In genomic region chr11:55533378-55533777, GRCm38 (mm10) we compare ENCODE assay signal across 8 mouse cellular contexts.
DNase-seq lines count a peak whose midpoint lies in the region; ATAC-seq and TF ChIP-seq lines count a peak whose summit lies in the region.

No protein-coding gene starts in this region.

- H3K4me1 ChIP-seq in forebrain, embryonic 16.5 days (replicated peaks; ENCODE audit: control insufficient read depth, insufficient read depth, low read length): peaks cover 10% of the 10 kb centered on the region

- H3K9ac ChIP-seq in forebrain, embryonic 16.5 days (replicated peaks; ENCODE audit: low read depth, low read length): no peak overlapping the region

- peak; percentile 7 to 51 for DNase-seq in heart, postnatal 14 days
- DNase-seq in heart, adult 8-10 months (ENCODE audit: low spot score): no peak
- peak; percentile 89 for DNase-seq in brain, embryonic 14.5 days (ENCODE audit: low read depth)
- peak; percentile 6 to 64 for DNase-seq in left cerebral cortex, adult 8-10 months (ENCODE audit: low spot score in 2 of 2)
- no peak for DNase-seq in gastrocnemius, adult 2 months
- no peak for DNase-seq in thymus, postnatal 0 days (ENCODE audit: low spot score)

- no peaks in the 10 kb centered on the region for H3K27me3 ChIP-seq in forebrain, embryonic 16.5 days (replicated peaks; ENCODE audit: control insufficient read depth, insufficient read depth, low read length)

- no peak overlapping the region for H3K4me3 ChIP-seq in forebrain, embryonic 16.5 days (replicated peaks; ENCODE audit: low read length)
- no peak overlapping the region for H3K4me3 ChIP-seq in gastrocnemius, adult 2 months

- H3K9me3 ChIP-seq in forebrain, embryonic 16.5 days (ENCODE audit: control insufficient read depth, low read length): no peaks in the 10 kb centered on the region

- TF ChIP-seq POLR2A in brain, embryonic 14.5 days (IDR thresholded peaks at IDR 0.05; ENCODE audit: borderline replicate concordance, extremely low read depth, insufficient read depth, insufficient read length, poor library complexity, severe bottlenecking): no peak

- peak; percentile 88 for ATAC-seq in forebrain, embryonic 16.5 days
- no peak for ATAC-seq in megakaryocyte, adult 5-6 weeks (ENCODE audit: poor library complexity, severe bottlenecking)

- WGBS in forebrain, embryonic 16.5 days: 30% methylated on average over 5 of the region's 5 CpGs

- H3K27ac ChIP-seq in forebrain, embryonic 16.5 days (ENCODE audit: low read length): no peak overlapping the region
- H3K27ac ChIP-seq in gastrocnemius, adult 2 months: no peak overlapping the region

- H3K4me2 ChIP-seq in forebrain, embryonic 16.5 days (ENCODE audit: low read length): no peak overlapping the region

- intact Hi-C loops in heart, postnatal 14 days (cut with DNase I): no loop called here
- intact Hi-C loops in gastrocnemius, adult 2 months (cut with DNase I): no loop called here

- no peak for TF ChIP-seq CTCF in brain, embryonic 14.5 days (IDR thresholded peaks at IDR 0.05; ENCODE audit: borderline replicate concordance, extremely low read depth, insufficient read depth, insufficient read length)
- no peak for TF ChIP-seq CTCF in gastrocnemius, adult 2 months (IDR thresholded peaks at IDR 0.05)

- no peaks in the 10 kb centered on the region for H3K36me3 ChIP-seq in forebrain, embryonic 16.5 days (ENCODE audit: control insufficient read depth, insufficient read depth)

Comparison
In these comparisons a context has a peak if more than half of its experiments do, and no peak if none do; other contexts are left out.
1. DNase-seq: peak in heart, postnatal 14 days (2 of 2), brain, embryonic 14.5 days (single experiment) and left cerebral cortex, adult 8-10 months (2 of 2); none in heart, adult 8-10 months (single experiment), gastrocnemius, adult 2 months (single experiment) and thymus, postnatal 0 days (single experiment).